Mouse (Mus musculus): ENCODE measurements around the gene Ceacam1.
A peak's percentile ranks its signal among the peaks of the same experiment; 100 is the strongest.
"Not testable (repeated sequence)": the region's sequence is repeated elsewhere in the genome, so short reads cannot be mapped to it uniquely, and the experiment has no call there.

The Ceacam1 gene

DNA sequence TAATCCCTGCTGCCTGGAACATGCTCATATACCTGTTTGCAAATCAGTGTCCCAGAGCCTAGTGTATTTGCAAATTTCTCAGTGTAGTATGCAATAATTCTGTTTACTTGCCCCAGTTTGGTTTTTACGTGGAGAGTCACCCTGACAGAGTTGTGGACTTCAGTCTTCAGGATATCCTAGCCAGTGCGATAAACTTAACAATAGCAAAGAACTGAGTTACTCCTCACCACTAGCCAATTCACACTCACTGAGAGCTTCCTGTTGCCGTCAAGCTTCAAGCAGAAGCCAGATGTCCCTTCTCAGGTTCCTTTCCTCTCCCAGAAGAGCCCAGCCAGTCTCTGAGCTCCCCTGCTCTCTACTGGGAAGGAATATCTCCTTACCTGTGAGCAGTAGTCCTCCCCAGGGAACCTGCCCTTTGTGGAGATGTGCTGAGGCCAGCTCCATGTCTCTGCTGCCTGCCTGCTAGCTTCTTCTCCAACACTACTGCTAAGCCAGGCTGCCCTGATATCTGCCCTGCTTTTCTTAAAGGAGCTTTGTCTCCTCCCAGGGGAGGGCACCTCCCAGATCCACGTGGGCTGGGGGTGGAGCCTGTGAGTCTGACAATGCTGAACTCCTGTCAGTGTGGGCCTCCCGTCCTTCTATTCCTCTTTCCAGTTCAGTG, at the start of gene Ceacam1:
TSS of gene Ceacam1 (minus strand) at position 513 of the 661 bp plus-strand sequence.
- DNase-seq (ENCODE audit: low spot score in 2 of 2): peak; percentile 25 to 78

DNA sequence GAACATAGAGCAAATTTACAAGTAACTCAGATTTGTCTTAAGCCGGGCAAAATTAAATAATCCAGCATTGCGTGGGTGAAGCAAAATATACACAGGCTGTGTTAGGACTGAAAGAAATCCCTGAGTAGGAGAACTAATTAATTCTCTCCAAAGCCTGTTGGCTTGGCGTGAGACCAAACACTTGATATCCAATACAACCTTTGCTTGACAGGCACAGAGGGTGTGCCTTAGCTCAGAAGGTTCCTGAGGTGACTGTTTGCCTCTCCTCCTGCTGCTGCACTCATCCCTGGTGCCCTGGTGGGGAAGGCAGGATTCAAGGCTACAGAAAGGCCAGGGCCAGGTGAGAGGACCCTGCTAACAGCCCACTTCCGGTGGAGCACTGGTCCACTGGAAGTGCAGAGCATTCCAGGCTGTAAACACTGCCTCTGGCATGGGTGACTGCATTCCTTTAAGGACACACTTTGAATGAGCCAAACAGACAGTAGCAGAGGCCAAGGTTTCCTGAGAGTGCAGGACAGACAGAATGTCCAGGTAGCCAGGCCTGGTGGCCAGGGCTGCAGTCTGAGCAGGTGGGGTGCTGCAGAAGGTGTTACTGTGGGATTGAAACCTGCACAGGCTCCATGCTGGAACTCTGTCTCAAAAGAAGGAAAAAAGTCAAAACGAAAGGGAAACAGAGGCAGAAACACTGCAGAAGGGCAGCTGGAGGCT, 38.8 kb upstream of the Ceacam1 start:
- not testable (repeated sequence) for DNase-seq (ENCODE audit: low spot score in 2 of 2)

DNA sequence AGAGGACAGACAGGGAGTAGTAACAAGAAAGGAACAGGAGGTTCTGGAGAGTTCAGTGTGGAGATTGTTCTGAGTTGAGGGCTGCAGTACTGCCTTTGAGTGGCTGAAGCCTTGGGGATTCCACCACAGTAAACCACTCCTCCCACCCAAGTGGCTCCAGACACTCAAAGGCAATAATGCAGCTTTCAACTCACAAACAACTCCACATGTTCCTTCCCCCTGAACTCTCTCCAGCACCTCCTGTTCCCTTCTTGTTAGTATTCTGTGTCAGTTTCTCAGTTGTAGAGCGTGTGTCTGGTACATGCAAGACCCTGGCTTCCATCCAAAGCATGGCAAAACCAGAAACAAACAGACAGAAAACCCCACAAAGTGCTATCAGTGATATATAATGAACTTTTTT, 38.3 kb upstream of the Ceacam1 start:
- DNase-seq (ENCODE audit: low spot score in 2 of 2): not testable (repeated sequence)

DNA sequence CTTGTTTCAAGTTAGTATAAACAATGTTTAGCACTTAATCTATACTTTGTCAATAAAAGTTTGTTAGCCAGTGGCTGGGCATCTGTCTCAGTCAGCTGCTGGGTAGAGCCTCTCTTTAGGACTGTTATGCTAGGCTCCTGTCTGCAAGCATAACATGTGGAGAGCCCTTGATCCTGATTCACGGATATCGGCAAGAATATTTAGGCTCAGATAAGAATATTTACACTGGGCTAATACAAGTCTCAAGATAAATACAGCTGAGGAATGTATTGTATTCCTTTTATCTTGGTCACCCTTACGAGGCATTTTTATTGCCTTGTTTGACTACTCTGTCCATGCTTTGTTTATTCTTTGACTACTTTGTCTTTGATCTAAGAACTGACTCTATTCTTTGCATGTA, 32.5 kb upstream of the Ceacam1 start:
- DNase-seq (ENCODE audit: low spot score in 2 of 2): no peak

DNA sequence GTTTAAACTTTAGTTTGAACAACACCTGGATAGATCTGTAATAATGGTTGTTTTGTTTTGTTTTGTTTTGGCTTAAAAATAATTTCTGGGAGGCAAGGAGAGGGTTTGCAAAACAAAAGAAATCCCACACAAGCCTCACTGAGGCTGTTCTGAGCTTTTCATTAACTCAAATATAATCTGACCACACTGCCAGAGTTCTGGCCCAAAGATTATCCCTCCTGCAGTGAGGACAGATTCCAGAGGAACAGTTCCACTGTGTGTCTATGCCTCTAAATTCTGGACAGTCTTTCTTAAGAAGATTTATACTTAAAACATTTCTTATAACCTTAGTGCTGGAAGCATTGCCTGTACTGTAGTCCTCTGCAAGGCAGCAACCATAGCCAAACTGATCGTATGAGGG, 17.2 kb upstream of the Ceacam1 start:
- DNase-seq (ENCODE audit: low spot score in 2 of 2): no peak

DNA sequence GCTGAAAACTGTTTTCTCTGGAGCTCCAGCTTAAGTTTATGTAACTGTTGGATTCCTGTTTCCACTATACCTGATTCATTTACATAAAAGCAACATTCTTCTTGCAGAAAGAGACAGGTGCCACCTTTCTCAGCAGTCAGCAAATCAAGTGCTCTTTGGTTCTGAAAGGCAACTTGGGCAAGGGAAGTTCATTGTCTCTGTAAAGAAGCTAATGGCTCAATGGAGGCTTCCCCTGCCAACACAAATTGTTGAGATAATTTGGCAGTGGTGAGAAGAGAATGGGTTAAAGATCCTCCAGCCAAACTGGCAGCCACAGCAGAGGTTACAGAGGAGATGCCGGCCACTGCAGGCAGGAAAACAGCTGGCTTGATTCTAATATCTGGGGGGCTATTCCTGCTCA, 13.3 kb upstream of the Ceacam1 start:
- not testable (repeated sequence) for DNase-seq (ENCODE audit: low spot score in 2 of 2)

DNA sequence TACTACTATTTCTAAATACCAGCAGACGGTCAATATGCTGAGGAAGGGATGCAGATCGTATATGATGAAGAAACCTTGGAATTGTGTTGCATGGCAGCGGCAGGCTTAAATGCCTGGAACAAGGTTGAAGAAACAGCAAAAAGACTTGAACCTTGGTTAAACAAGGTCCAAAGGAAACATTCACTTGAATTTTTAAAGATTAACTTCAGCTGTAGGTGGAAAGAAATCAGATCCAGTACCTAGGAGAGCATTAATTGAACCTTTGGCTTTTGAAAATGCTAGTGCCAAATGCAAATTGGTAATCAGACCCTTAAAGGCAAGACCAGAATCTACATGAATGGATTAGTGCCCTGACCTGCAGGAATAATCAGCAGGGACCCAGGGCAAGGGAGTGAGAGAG, 12.0 kb upstream of the Ceacam1 start:
- not testable (repeated sequence) for DNase-seq (ENCODE audit: low spot score in 2 of 2)

DNA sequence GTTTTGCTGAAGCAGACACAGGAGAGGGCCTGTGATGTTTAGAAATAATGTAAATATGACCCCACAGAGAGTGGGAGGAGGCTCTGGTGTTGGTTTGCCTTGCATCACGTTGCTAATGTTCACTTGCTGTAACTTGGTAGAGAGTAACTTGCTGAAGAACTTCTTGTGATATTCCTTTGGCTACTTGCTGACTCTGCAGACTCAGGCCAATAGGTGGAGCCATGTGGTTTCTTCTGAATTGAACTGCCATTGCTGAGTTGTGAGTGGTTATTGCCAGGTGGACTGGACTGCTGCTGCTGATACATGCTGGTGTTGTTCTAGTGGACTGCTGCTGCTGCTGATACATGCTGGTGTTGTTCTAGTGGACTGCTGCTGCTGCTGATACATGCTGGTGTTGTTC, 8.8 kb upstream of the Ceacam1 start:
- DNase-seq (ENCODE audit: low spot score in 2 of 2): peak in 1 of 2 experiments; percentile 61

DNA sequence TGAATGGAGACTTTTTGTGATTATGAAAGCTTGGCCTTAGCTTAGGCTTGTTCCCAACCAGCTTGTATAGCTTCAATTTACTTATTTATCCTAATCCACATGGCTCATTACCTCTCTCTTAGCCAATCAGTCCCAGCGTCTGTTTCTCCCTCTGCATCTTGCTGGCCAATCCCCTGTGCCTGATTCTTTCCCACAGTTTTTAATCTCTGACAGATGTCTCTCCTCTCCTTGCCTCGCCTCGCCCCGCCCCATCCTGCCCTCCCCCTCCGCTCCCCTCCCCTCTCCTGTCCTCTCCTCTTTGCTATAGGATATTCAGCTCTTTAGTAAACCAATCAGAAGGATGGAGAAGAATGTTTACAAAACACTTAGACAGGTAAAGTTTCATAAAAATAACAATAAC, 7.7 kb upstream of the Ceacam1 start:
- no peak for DNase-seq (ENCODE audit: low spot score in 2 of 2)

DNA sequence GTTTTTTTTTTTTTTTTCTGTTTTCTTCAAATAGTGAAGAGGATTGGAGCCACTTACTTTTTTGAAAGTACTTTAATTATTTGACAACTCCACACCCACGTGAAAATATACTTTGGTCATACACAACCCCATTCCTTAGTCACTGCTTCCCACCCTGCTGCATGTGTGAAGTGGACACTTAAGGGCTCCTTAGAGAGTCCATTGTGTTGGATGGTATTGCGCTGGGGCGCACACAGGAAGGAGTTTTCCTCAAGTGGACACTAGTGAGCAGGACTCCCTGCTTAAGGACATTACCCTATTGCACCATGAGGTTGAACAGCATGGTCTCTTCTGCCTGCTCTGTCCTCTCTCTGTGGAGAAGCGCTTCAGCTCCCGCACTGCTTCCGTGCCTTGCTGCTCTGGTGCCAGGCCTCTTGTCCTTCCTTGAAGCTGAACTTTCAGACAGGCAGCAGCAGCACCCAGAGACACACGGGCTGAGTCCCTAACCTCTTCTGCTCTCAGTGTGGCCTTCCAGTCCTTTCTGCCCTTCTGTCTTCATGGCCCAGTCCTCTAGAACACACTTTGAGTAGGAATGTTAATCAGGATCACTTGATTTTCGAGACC, 5.8 kb upstream of the Ceacam1 start:
- no peak for DNase-seq (ENCODE audit: low spot score in 2 of 2)

DNA sequence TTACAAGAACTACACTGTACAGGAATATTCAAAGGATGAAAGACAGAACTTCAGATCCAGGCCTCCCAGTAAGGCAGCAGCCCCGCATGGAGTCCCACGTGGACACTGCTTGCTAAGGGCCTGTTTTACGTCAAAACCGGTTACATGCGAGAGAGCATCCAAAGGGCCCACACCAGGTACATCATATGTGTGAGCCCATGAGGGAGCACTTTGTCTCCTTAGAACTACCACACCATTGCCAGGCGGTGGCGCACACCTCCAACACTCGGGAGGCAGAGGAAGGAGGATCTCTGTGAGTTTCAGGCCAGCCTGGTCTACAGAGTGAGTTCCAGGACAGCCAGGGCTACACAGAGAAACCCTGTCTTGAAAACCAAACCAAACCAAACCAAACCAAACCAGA, 3.4 kb upstream of the Ceacam1 start:
- not testable (repeated sequence) for DNase-seq (ENCODE audit: low spot score in 2 of 2)

DNA sequence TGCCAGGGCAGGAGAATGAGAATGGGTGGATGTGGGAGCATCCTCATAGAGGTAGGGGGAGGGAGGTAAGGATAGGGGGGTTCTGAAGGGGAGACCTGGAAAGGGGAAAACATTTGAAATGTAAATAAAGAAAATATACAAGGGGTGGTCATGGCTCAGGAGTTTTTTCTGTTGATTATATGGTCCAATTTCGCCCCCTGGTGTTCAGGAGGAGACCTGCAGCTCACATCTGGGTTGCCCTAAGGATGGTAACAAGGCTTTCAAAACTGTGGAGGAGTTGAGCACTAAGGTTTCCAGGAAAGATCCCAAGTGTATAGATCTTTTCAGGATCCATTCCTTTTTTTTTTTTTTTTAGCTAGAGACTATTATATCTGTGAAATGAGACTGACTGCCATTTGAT, 2.0 kb upstream of the Ceacam1 start:
- DNase-seq (ENCODE audit: low spot score in 2 of 2): peak; percentile 22 to 49

DNA sequence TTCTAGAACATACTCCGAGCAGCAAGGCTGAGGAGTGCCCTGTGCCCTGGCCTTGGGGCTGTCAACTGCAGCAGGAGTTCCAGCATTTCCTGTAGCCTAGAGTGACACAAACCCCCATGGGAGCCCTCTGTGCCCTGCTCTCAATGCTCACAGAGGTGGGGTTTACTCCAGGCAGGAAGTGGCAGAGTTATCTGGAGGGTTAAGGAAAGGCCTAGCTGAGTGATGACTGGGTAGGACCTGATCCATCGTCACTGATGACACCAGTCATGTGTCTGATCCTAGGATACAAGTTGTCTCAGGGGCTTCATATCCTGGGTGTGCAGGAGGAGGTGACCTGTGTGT, 320 bp upstream of the Ceacam1 start:
- DNase-seq (ENCODE audit: low spot score in 2 of 2): not testable (repeated sequence)

DNA sequence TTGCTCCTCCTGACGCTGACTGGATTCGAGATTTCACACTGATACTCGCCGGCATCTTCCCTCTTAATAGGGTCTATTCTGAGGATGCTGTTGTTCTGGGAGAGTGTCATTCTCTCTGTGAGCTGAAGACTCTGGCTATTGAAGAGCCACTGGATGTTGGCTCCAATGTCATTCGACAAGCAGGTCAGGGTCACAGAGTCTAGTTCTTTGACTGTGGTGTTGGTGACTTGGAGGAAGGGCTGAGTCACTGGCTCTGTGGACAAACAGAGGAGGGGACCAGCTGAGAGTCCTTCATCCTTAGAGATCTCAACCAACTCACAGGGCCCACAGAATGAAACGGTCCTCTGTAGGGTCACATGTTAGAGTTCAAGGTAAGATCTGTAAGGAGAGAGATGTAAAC, 5.6 kb downstream of the Ceacam1 start:
- not testable (repeated sequence) for DNase-seq (ENCODE audit: low spot score in 2 of 2)

DNA sequence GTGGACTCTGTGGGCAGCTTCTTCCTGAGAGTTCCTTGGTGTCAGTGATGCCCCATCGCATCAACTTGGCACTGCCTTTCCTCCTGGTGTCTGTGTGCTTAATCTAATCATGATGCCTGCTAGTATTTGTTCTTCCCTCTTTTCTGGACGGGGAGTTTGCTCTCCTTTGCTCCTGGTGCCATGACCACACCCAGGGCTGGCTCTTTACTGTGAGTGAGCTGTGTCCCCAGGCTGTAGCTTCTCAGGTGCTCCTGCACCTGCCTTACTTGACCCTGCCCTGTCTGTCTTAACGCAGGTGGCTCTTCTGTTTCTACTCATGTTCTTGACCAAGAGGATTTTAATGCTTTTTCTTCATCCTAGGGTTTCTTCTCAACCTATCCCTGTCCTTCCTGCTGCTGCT, 11.8 kb downstream of the Ceacam1 start:
- DNase-seq (ENCODE audit: low spot score in 2 of 2): not testable (repeated sequence)

DNA sequence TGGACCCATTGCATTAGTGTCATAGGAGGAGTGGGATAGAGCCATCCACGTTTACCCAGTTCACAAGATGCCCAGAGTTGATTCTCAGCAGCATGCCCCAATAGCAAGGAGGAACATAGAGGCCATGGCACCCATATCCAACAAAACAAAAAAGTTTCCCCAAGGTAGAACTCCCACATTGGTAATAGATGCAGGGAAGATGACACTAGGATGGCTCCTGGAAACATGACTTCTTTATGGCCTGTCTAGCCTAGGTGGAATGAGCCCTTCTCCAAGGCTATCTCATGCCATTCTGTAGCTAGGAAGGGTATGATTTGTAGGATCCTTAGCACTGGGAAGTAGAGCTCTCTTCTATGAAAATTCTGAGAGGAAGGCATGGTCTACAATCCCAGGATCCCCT, 12.4 kb downstream of the Ceacam1 start:
- DNase-seq (ENCODE audit: low spot score in 2 of 2): no peak

DNA sequence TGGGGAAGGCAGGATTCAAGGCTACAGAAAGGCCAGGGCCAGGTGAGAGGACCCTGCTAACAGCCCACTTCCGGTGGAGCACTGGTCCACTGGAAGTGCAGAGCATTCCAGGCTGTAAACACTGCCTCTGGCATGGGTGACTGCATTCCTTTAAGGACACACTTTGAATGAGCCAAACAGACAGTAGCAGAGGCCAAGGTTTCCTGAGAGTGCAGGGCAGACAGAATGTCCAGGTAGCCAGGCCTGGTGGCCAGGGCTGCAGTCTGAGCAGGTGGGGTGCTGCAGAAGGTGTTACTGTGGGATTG, 15.4 kb downstream of the Ceacam1 start:
- DNase-seq (ENCODE audit: low spot score in 2 of 2): not testable (repeated sequence)

DNA sequence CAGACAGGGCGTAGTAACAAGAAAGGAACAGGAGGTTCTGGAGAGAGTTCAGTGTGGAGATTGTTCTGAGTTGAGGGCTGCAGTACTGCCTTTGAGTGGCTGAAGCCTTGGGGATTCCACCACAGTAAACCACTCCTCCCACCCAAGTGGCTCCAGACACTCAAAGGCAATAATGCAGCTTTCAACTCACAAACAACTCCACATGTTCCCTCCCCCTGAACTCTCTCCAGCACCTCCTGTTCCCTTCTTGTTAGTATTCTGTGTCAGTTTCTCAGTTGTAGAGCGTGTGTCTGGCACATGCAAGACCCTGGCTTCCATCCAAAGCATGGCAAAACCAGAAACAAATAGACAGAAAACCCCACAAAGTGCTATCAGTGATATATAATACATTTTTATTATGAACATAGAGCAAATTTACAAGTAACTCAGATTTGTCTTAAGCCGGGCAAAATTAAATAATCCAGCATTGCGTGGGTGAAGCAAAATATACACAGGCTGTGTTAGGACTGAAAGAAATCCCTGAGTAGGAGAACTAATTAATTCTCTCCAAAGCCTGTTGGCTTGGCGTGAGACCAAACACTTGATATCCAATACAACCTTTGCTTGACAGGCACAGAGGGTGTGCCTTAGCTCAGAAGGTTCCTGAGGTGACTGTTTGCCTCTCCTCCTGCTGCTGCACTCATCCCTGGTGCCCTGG, 15.9 kb downstream of the Ceacam1 start:
- DNase-seq (ENCODE audit: low spot score in 2 of 2): not testable (repeated sequence)

DNA sequence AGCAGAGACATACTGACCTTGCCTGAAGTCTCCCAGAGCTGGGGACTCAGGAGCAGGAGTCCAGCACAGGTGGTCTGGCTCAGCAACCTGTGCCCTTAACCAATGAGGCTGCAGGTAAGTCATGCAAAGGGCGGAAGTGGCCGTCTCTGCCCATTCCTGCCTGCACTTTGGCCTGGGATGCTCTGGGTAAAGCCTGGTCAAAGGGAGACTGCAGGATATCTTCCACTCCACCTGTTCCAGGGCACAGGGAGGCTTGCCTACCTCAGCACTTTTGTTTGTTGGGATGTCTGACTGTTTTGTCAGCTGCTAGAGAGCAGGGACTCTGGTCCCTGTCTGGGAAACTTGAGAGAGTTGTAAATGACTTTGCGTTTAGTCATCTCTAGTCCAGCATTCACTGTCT, 25.3 kb downstream of the Ceacam1 start:
- DNase-seq (ENCODE audit: low spot score in 2 of 2): no peak

DNA sequence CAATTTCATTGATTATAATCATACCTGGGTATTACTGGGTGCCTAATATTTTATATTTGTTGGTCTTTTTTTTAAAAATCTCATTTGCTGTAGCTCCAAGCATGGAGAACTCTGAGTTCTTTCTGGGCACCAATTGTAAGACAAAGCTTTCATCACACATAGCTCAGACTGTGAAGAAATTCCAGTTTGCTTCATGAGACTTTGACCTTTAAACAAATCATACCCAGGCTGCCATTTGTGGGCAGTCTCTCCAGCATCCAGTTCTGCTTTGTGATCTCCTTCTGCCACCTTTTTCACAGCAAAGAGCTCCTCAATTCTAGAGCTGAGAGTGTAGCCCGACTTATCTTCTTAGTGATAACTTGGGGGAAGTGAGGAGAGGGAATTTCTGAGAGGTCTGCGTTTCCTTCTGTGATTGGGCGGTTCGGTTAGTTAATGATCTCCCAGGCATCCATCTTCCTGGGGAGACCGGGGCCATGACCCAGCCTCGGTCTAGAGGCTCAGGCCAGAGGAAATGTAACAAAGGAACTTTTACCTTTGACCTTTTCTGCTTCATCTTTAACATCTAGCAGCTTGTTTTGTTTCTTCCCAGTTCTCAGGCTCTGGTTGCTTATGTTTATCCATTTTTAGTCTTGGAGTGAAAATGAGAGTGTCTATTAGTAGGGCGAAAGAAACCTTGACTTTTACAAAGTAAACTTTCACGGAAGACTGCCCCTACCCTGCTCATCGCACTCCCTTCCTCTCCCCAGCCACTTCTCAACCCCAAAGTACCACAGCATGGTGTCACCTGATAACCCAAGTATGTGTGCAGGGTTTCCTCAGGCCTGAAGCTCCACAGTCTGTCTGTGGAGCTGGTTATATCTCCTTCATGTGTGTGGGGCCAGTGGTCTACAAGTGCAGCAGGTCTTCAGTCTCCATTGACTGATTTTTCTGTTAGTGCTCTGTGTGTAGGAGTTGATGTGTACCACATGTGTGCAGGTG, 27.2 kb downstream of the Ceacam1 start:
- DNase-seq (ENCODE audit: low spot score in 2 of 2): no peak

DNA sequence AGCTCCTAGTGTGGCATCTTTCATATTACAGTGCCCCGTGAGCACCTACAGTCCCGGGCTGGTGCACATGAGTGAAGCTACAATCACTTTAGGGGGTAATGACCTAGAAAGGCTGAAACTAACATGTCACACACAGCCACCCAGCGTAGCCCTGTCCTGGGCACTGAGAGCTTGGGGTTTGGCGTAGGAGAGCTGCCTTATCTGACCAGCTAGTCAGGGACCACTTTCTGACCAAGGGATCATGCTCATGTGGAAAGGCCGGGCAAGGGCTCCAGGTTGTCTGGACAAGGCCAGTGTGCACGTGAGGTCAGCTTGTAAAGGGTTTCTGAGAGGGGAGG, 36.6 kb downstream of the Ceacam1 start:
- DNase-seq (ENCODE audit: low spot score in 2 of 2): no peak

Data from spleen, postnatal 10 days (tissue).